Mouse (Mus musculus): ENCODE results near the gene Klhl7. TPM values are rescaled to one million over a fixed set of nuclear protein-coding genes. Genes with fewer than 3 reads are reported as not detected.

Gene Klhl7
- total RNA-seq (2015): 12.3 and 16.7 TPM in 2 replicates
- total RNA-seq (2017): 10.5 and 12.5 TPM in 2 replicates

- peak; percentile 93 for ATAC-seq (ENCODE audit: poor library complexity, severe bottlenecking)
These were observed at the start of gene Klhl7 for GRCm38 (mm10) chr5:24100106-24100809. Klhl7 (plus strand) TSS chr5:24100605.

DNA sequence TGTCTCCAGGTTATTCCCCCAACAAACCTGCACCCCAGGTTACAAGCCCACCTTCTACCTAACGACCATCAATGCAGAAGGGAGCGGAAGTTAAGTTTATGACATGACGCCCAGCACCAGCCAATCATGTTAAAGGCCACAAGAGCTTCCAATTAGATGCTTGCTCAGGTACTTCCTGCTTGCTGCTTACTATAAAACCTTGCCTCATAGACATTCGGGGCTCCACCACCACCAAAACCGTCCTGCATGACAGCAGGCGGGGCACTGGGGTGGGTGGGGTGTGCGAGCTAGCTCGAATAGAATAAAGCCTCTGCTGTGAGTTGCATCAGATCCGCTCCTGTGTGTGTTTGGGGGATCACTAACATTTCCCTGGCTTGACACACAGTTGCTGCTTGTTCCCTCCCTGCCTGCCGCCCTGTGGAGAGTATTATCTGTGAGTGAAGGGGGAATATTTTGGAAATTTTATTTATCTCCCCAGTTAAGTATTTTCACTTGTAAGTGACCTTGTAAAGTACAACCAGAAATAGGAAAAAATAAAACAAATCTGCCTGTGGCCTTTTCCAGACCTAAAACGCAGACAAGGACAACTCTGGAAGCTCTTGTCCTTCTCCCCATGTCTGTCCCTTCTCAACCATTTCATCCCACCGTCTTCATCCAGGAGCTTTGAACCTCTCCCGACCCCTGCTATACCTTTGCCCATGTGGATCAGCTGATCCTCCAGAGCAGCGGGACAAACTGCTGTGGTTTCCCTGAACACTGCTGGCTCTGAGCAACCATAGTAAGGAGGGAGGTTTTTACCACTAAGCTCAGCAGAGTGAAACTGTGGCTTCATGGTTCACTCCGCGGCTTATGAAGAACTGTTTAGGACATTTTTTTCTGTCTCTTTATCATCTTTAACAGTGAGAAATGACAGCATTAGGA, 48.4 kb upstream of the Klhl7 start:
- ATAC-seq (ENCODE audit: poor library complexity, severe bottlenecking): no peak

DNA sequence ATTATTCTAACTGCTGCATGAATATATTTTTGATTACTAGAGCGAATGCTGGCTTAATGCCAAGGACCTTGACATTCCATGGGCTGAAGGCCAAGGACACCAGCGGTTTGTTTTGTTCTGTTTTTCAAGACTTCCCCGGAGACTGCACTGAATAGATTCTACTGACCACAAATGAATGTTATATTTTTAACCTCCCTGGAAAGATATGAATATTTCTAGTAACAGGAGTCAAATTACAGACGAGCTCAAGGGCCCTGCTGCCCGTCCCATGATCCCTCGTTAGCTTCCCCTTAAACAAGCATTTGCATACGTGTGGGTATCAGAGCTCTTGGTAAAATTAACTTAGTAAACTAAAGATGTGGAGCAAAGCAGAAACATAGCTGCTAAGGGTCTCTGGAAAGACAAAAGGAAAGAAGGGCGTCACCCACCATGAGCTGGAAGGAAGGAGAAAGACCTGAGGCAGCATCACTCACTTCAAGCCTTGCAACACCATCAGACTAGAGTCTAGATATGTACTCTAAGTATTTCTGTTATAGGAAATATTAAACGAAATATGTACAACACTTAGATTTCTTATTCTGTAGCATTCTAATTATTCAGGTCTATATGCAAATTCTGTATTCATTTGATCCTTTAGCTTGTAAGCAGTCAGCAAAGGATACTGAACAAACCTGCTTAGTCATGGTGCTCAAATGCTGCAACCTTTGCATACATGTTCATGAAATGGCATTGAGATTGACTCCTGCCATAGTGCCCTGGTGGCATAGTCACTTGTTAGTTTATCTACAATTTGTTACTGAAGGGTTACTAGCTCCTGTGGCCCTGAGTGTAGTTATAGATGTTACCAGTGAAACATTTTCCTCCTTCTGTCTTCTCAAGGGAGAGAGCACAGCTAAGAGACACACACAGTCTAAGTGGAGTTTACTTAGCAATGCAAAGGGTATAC, 46.9 kb upstream of the Klhl7 start:
- ATAC-seq (ENCODE audit: poor library complexity, severe bottlenecking): no peak

- ATAC-seq (ENCODE audit: poor library complexity, severe bottlenecking): no peak
These were observed 46.0 kb upstream of the Klhl7 start for GRCm38 (mm10) chr5:24054382-24054781.

- no peak for ATAC-seq (ENCODE audit: poor library complexity, severe bottlenecking)
These were observed 43.5 kb upstream of the Klhl7 start for GRCm38 (mm10) chr5:24056865-24057264.

GRCm38 (mm10) chr5:24057592-24057991, 42.8 kb upstream of the Klhl7 start:
- ATAC-seq (ENCODE audit: poor library complexity, severe bottlenecking): no peak

GRCm38 (mm10) chr5:24060949-24061348, 39.5 kb upstream of the Klhl7 start:
- no peak for ATAC-seq (ENCODE audit: poor library complexity, severe bottlenecking)

GRCm38 (mm10) chr5:24063034-24063433, 37.4 kb upstream of the Klhl7 start:
- ATAC-seq (ENCODE audit: poor library complexity, severe bottlenecking): no peak

GRCm38 (mm10) chr5:24063545-24063944, 36.9 kb upstream of the Klhl7 start:
- no peak for ATAC-seq (ENCODE audit: poor library complexity, severe bottlenecking)

DNA sequence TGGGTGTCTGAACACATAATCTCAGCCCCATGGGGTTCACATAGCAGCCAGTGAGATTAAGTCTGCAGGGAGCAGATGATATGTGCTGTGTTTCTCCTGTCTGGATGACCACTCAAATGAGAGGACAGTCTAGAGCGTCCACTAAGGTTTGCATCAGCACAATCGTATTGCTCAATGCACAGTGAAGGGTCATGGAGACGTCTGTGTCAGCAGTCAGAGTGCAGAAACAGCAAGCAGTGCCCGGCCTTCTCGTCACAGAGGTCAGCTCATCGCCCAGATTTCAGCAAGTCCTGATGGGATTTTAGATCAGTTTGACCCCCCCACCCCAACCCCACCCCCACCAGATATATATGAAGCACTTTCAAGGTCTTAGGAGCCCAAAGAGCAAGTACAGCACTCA, 31.4 kb upstream of the Klhl7 start:
- ATAC-seq (ENCODE audit: poor library complexity, severe bottlenecking): no peak

- no peak for ATAC-seq (ENCODE audit: poor library complexity, severe bottlenecking)
These were observed 28.4 kb upstream of the Klhl7 start for GRCm38 (mm10) chr5:24072031-24072430.

- peak; percentile 84 for ATAC-seq (ENCODE audit: poor library complexity, severe bottlenecking)
These were observed 23.3 kb upstream of the Klhl7 start for GRCm38 (mm10) chr5:24076986-24077718.

DNA sequence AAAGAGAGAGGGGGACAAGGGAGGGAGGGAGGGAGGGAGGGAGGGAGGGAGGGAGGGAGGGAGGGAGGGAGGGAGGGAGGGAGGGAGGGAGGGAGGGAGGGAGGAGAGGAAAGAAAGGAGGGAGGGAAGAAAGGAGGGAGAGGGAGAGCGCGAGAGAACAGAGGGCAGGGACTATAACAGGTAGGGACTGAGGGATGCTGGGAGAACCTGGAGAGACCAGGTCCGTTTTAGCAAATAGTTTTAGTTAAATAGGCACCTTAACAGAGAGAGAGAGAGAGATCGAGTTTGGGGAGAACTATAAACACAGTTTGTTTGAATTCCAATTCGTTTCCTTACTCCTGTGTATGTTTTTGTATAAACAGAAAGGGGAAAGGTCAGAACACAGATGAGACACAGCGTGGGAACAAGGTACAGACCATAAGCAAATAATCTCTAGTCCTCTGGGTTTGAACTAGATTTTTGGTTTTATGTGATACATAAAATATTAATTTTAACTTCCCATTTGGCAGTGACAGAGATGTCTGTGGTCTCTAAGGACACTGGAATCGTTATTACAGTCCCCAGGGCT, 22.6 kb upstream of the Klhl7 start:
- ATAC-seq (ENCODE audit: poor library complexity, severe bottlenecking): no peak

DNA sequence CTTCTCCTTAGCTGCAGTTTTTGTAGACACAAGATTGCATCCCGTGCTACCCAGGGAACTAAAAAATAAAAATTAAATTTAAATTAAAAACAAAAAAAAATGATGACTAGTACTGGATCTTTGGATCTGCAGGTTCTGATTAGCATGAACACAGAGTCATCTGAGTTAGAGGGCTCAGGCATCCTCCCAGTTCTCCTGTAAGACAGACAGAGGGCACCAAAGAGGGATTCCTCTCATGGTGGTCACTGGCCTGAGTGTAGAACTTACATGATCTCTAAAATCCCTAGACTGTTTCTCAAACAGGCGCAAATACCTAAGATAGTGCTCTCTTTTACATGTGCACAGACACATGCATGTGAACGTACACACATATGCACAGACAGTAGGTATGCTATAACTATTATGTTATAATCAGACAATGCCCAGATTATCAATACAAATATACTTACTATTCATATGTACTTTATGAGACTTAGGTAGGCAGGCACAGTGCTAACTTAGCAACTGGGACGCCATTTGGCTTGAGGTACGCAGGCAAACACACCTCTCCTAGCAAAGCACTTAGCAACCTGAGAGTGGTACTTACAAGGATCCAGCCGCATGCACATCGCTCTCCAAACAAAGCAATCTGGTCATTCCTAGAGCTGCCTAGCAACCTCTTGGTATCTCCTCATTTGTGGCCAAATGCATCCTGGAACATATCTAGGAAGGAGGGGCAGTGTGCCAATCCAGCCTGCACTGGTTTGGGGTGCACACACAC, 21.8 kb upstream of the Klhl7 start:
- ATAC-seq (ENCODE audit: poor library complexity, severe bottlenecking): no peak

GRCm38 (mm10) chr5:24080826-24081225, 19.6 kb upstream of the Klhl7 start:
- ATAC-seq (ENCODE audit: poor library complexity, severe bottlenecking): no peak

DNA sequence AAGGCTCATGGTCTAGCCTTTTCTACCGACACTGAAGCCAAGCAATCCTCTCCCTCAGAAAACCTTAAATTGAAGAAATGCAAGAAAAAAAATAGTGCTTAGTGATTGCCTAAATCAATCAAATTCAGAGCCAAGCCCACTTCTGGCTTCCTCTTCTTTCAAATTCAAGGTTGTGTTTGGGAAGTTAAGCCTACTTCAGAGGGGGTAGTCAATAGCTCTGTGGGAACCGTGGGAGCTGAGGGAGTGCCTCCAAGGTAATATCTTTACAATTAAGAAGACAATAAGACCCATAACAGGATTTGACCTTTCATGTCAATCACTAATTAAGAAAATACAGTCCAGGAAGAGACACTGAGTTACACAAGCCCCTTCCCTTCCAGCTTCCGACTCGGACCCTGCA, 15.6 kb upstream of the Klhl7 start:
- no peak for ATAC-seq (ENCODE audit: poor library complexity, severe bottlenecking)

- ATAC-seq (ENCODE audit: poor library complexity, severe bottlenecking): no peak
These were observed 14.2 kb upstream of the Klhl7 start for GRCm38 (mm10) chr5:24086241-24086640.

GRCm38 (mm10) chr5:24086865-24087264, 13.5 kb upstream of the Klhl7 start:
- no peak for ATAC-seq (ENCODE audit: poor library complexity, severe bottlenecking)

DNA sequence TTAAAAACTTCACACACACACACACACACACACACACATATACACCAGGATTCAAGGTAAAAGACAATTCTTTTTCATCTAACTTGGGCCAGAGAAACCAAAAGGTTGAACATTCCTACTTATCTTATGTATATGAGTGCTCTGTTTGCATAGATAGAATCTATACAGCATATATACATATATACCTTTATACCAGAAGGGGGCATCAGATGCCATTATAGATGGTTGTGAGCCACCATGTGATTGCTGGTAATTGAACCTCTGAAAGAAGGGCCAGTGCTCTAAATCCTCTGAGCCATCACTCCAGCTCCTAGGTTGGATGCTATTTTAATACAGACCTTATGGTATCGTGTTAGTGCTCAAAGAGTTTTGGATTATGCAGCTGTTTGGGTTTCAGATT, 12.0 kb upstream of the Klhl7 start:
- no peak for ATAC-seq (ENCODE audit: poor library complexity, severe bottlenecking)
